ENCODE assay signal across 19 mouse cellular contexts in genomic region chr13:10140573-10140972, GRCm38 (mm10).
"Had no signal": no experiment of that assay in that cellular context is flagged by ENCODE, and none has a peak within 500 bp of the region (broad histone marks: within the 10 kb centered on the region; RNA-seq: fewer than 3 reads in every experiment).

No protein-coding gene starts in this region.

- H3K9me3 ChIP-seq: midbrain, embryonic 12.5 days; midbrain, embryonic 15.5 days; neural tube, embryonic 12.5 days; neural tube, embryonic 15.5 days had no signal

- ATAC-seq: liver, postnatal 0 days; lung, postnatal 0 days had no signal

- H3K4me2 ChIP-seq: lung, embryonic 14.5 days; midbrain, embryonic 12.5 days; midbrain, embryonic 15.5 days; neural tube, embryonic 12.5 days; neural tube, embryonic 15.5 days had no signal

- H3K4me1 ChIP-seq: midbrain, embryonic 12.5 days; midbrain, embryonic 15.5 days; neural tube, embryonic 12.5 days; neural tube, embryonic 15.5 days had no signal

- DNase-seq: kidney, postnatal 14 days; kidney, postnatal 4 days; layer of hippocampus, adult 9-11 months; liver, postnatal 0 days; right cerebral cortex, adult 18-20 months; right cerebral cortex, postnatal 14 days; right cerebral cortex, postnatal 4 days; thymus, adult 2 months; thymus, postnatal 14 days had no signal

- H3K27me3 ChIP-seq: midbrain, embryonic 12.5 days; midbrain, embryonic 15.5 days; neural tube, embryonic 12.5 days; neural tube, embryonic 15.5 days had no signal

- H3K27ac ChIP-seq: left cerebral cortex, adult 2 months; liver, embryonic 14.5 days; macrophage; midbrain, embryonic 12.5 days; midbrain, embryonic 15.5 days; neural tube, embryonic 12.5 days; neural tube, embryonic 15.5 days; stomach, postnatal 0 days had no signal

- H3K9ac ChIP-seq: liver, embryonic 14.5 days; liver, postnatal 0 days; lung, embryonic 14.5 days; midbrain, embryonic 12.5 days; midbrain, embryonic 15.5 days; neural tube, embryonic 12.5 days; neural tube, embryonic 15.5 days had no signal

- H3K4me3 ChIP-seq: left cerebral cortex, adult 2 months; midbrain, embryonic 12.5 days; midbrain, embryonic 15.5 days; neural tube, embryonic 12.5 days; neural tube, embryonic 15.5 days had no signal

- H3K36me3 ChIP-seq: midbrain, embryonic 12.5 days; midbrain, embryonic 15.5 days; neural tube, embryonic 12.5 days; neural tube, embryonic 15.5 days had no signal
